Comparison of ENCODE assay signal across 15 mouse cellular contexts in genomic region chr3:126878233-126878632, GRCm38 (mm10).
"Had no signal": no experiment of that assay in that cellular context is flagged by ENCODE, and none has a peak within 500 bp of the region (broad histone marks: within the 10 kb centered on the region; RNA-seq: fewer than 3 reads in every experiment).

No protein-coding gene starts in this region.

- H3K27me3 ChIP-seq: neural tube, embryonic 15.5 days; stomach, embryonic 15.5 days had no signal

- H3K4me2 ChIP-seq: neural tube, embryonic 15.5 days; stomach, embryonic 15.5 days had no signal

- H3K4me1 ChIP-seq: neural tube, embryonic 15.5 days; stomach, embryonic 15.5 days had no signal

- DNase-seq: retina, postnatal 1 day; right cerebral cortex, adult 18-20 months; right cerebral cortex, postnatal 14 days; right cerebral cortex, postnatal 25 days; right cerebral cortex, postnatal 4 days; spleen, adult 18-20 months; thymus, adult 18-20 months; thymus, adult 2 months; thymus, postnatal 14 days; thymus, postnatal 25 days; thymus, postnatal 36 days; thymus, postnatal 4 days had no signal

- H3K9ac ChIP-seq: neural tube, embryonic 15.5 days; stomach, embryonic 15.5 days had no signal

- H3K27ac ChIP-seq: neural tube, embryonic 15.5 days; stomach, embryonic 15.5 days; stomach, postnatal 0 days had no signal

- H3K36me3 ChIP-seq: neural tube, embryonic 15.5 days; stomach, embryonic 15.5 days had no signal

- H3K9me3 ChIP-seq: neural tube, embryonic 15.5 days; stomach, embryonic 15.5 days had no signal

- H3K4me3 ChIP-seq: neural tube, embryonic 15.5 days; stomach, embryonic 15.5 days had no signal
